Mouse (Mus musculus) large intestine, adult 2 months (tissue): ENCODE results near the gene Sim2. TPM values are rescaled to one million over a fixed set of nuclear protein-coding genes. Genes with fewer than 3 reads are reported as not detected.

Source experiments
- DNase-seq: peaks from one replicate; pipeline ENCODE4 v3.0.0-alpha.2; 2012; ENCODE audit warnings: low read depth, low spot score
- WGBS: fragments of 180-500 bp; shearing (Covaris S2); methylation state at CpG from one replicate; pipeline ENCODE4 v1.1.7; 2018; 5-methylcytosine and 5-hydroxymethylcytosine counted together
- polyA plus RNA-seq: library from polyadenylated mRNA; depleted of rRNA; stranded (reverse); fragments of >200 nt; gene quantifications from 2 replicates; pipeline ENCODE4 v1.2.3, GENCODE M21; 2012; rRNA removed

The Sim2 gene
- not detected in 2 replicates for polyA plus RNA-seq

- WGBS = 1% methylated on average over 95 of the region's 96 CpGs
- no peak for DNase-seq
Observed at GRCm38 (mm10) chr16:94084711-94085602, at the start of gene Sim2. Gene Sim2, plus strand, starts transcription at chr16:94084931.

DNA sequence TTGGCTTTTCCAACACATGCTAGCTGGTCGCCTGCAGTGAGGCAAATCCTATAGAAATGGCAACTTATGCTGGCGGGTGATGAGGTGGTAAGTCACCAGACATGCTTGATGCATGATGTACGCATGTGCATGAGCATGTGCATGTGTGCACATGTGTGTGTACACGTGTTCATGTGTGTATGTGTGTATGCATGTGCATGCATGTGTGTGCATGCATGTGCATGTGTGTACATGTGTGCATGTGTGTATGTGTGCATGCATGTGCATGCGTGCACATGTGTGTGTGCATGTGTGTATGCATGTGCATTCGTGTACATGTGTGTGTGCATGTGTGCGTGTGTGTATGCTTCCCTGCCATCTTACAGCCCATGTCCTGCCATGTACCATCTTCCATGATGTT, 47.5 kb upstream of the Sim2 start:
- WGBS = 94% methylated on average over 7 of the region's 7 CpGs
- no peak for DNase-seq

DNA sequence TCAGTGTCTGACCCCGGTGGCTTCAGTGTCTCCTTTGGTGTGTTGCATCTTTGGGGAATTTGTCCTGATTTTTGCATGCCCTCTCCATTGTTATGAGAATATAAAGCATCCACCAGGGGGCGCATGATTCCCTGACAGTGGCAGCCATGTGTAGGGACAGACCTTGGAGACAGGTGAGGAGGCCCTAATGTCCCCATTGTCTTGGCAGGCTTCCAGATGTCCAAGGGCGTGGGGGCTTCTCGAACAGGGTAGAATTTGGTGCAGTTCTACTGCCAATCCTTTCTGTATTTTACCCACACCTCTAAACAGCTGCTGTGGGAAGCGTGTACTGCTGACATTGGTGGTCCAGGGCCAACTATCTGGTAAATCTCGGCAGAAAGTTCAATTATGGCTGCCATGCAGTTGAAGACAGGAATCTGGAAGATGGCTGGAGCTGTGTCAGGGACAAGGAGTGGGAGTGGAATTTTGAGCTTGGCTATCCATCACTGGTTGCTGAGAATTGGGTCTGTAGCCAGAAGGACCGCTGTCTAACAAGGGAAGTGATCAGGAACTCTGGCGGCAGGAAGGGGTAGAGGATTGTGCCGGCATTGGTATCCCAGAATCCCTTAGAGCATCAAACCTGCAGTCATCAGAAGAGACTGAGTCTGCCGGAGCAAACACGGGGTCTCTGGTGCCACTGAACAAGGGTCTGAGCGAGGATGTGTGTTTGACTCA, 46.3 kb upstream of the Sim2 start:
- 60% methylated on average over 12 of the region's 12 CpGs for WGBS
- peak; percentile 28 for DNase-seq

DNA sequence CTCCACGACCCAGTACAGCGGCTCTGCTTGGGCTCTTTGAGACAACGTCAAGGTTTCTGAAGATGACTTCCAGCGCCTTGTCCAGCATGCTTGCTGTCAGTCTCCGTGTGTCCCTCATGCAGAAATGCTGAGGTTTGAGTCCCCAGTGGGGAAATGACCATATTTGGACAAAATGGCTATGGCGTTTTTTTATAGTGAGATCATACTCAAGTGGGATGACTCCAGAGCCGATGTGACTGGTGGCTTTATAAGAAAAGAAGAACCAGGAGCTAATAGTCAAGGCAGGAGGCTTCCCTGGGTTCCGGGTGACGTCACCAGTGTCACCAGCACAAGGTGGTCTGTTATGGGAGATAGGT, 45.8 kb upstream of the Sim2 start:
- DNase-seq = no peak
- WGBS = 84% methylated on average over 9 of the region's 9 CpGs

GRCm38 (mm10) chr16:94040485-94040884, 44.2 kb upstream of the Sim2 start:
- no peak for DNase-seq
- WGBS = 37% methylated on average over 16 of the region's 16 CpGs

- 44% methylated on average over 18 of the region's 18 CpGs for WGBS
- DNase-seq = no peak
Observed at GRCm38 (mm10) chr16:94041065-94041712, 43.5 kb upstream of the Sim2 start.

DNA sequence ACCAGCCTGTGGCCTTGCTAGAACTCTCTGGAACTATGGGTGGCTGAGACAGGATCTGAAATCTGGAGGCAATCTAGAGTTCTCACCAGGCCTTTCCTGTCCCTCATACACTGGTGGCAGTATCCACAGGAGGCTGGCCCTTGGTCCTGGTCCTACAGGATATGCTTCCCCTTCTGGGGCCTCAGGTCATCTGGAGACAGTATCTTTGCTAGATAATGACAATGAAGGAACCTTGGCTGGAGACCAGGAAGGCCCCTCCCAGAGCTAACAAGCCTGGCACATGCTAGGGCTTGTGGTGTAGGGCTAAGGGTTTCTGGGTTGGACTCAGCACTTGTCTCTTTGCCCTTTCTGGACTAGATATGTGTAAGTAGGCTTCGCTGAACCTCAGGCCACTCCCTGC, 40.9 kb upstream of the Sim2 start:
- 59% methylated on average over 1 of the region's 1 CpGs for WGBS
- DNase-seq = no peak

- no peak for DNase-seq
- 33% methylated on average over 7 of the region's 7 CpGs for WGBS
Observed at GRCm38 (mm10) chr16:94044996-94045395, 39.7 kb upstream of the Sim2 start.

DNA sequence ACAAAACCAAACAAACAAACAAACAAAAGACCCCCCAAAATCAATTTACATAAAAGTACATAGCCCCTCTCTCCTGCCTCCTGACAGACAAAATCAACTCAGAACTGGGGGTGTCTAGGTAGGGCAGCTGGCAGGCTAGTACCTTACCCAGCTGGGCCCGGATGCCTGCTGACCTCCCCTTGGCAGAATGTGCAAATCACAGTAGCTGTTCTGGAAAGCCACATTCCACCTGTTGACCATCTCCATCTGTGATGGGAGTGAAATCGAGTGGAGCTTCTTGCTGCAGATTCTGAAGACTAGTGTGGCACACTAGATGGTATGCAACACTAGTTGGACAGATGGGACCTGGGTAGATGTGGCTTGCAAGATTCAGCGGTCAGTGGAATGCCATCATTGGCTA, 34.4 kb upstream of the Sim2 start:
- DNase-seq = no peak
- WGBS = 84% methylated on average over 3 of the region's 3 CpGs

- no peak for DNase-seq
- whole genome bisulfite sequencing = 75% methylated on average over 12 of the region's 12 CpGs
Observed at GRCm38 (mm10) chr16:94055176-94055575, 29.6 kb upstream of the Sim2 start.

DNA sequence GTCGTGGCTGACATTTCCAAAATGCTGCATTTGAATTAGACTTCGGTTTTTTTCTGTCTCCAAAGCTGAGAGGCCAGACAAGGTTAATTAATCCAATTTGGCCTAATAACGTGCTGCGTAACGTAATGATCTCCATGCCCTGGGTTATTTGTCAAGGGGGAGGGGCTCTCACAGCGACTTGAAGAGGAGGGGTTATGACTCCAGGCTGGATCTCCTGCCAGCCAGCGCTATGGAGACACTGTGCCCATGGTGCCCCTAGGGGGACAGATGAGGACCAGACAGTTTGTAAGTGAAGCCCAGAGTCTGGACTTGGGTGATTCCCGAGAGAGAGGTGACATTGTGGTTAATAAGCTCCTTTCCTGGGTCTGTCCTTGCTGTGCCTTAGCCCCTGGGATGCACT, 29.2 kb upstream of the Sim2 start:
- no peak for DNase-seq
- 60% methylated on average over 8 of the region's 8 CpGs for WGBS

DNA sequence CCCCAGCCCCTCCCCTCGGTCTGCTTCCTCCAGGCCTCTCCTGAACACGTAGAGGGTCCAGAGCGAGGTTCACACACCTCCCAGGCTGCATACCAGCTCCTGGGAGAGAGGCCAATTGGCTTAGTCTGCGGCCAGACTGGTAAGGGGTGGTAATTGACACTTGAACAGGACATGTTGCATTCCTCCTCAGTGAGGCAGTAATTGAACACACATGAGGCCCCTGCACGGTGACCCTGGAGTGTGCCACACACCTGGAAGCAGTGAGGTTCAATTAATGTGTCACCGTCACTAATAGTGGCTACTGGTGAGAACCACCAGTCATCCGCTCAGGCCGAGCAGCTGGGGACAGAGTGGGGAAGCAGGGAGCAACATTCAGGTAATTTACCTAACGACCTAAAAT, 24.9 kb upstream of the Sim2 start:
- DNase-seq = no peak
- WGBS = 62% methylated on average over 9 of the region's 9 CpGs

- 76% methylated on average over 9 of the region's 9 CpGs for WGBS
- DNase-seq = no peak
Observed at GRCm38 (mm10) chr16:94064211-94064610, 20.5 kb upstream of the Sim2 start.

DNA sequence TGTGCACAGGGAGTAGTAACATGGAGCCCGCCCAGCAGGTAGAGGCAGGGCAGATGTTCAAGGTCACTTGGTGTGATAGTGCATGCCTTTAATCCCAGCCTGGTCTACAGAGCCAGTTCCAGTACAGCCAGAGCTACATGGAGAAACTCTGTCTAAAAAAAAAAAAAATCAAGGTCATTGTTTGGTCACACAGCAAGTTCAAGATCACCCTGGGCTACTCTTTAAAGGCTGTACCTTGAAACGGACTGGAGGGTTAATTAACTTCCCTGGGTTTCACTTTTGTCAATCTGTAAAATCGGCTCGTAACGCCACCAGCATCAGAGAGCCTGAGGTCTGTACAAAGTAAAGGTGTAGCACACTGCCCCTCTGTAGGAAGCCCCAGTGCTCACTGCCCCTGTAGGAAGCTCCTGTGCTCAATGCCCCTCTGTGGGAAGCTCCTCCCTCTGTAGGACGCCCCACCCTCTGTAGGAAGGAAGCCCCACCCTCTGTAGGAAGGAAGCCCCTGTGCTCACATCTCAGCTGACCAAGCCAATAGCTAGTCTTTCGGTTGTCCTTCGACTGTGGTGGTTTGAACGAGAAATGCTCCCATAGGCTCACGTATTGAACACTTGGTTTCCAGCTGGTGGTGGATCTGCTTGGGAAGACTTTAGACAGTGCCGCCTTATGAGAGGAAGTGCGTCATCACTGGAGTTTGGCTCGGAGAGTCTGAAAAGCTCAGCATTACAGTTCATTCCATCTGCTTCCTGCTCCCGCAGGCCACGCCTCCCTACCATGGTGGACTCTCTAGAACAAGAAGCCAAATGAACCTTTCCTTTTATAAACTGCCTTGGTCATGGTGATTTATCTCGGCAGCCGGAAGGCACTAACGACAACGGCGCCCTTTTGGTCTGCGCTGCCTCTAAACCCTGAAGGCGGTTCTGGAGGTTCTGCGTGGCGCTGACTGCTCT, 18.7 kb upstream of the Sim2 start:
- no peak for DNase-seq
- WGBS = 68% methylated on average over 24 of the region's 24 CpGs

DNA sequence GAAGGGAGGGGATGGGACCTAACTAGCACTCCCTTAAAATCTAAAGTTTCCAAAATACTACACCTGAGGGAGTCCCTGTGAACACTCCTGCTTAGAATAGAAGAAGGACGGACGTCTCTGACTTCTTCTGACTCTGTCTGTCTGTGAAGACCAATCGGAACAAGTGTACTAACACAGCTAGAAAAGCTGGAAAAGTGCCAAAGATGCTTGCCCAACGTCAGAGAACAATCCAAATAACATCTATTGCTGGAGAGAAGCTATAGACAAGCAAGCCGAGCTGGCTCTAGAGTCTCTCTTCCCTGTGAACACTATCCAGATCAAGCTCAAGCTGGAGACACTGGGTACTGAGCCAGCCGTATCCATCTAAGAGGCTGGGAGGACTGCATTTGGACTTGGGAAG, 18.0 kb upstream of the Sim2 start:
- DNase-seq = no peak
- WGBS = 48% methylated on average over 6 of the region's 6 CpGs

DNA sequence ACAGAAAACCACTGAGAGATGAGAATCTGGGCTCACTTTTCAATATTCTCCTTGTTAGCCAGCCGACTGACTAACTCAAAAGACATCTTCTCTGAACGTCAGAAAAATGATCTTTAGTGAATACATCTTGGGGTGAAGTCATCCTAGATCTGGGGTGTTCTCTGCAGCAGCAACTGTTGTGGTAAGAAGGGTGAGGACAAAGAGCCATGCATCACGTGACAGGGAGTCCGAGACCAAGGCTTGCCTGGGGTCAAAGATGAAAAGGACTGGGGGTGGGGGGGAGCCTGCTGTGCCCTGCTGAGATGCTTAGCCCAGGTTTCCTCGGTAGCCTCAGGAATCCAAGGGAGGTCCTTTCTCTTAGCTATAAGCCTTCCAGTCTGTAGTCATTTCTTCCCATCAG, 17.5 kb upstream of the Sim2 start:
- WGBS = 69% methylated on average over 5 of the region's 5 CpGs

DNA sequence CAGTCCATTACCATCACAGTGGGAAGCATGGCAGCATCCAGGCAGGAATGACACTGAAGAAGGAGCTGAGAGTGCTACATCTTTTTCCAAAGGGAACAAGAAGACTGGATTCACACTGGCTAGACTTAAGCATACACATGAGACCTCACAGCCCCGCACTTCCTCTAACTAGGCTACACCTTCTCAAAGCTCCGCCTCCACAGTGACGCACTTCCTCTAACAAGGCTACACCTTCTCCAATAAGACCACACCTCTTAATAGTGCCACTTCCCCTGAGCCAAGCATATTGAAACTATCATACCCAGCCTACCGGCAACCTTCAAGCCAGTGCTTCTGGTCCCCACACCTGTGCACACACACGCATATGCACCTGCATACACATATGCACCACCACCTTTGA, 15.7 kb upstream of the Sim2 start:
- DNase-seq = no peak
- 89% methylated on average over 5 of the region's 5 CpGs for WGBS

More for the DNA sequence above, 17.5 kb upstream of the Sim2 start:
- no peak for DNase-seq

DNA sequence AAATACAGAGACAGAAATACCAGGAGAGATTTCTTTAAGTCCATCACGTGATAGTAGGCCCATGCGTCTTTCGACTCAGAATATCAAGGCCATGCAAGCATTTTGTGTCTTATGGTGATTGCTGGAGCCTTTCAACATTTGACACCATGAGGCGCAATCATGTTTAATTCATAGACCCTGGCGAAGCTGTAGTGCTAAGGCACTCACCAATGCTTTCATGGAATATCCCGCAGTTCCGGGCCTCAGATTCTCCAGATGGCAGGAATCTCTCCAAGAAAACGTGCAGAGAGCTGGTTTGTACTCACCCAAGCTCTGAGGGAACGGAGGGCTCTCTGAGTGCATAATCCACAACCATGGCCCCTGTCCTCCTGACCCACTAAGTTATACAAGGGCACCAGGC, 13.8 kb upstream of the Sim2 start:
- WGBS = 87% methylated on average over 9 of the region's 9 CpGs
- no peak for DNase-seq

- WGBS = 40% methylated on average over 8 of the region's 8 CpGs
- no peak for DNase-seq
Observed at GRCm38 (mm10) chr16:94071468-94071867, 13.3 kb upstream of the Sim2 start.
